Mouse (Mus musculus): ENCODE data around the gene Smarcc1. TPM values are rescaled to one million over a fixed set of nuclear protein-coding genes. Genes with fewer than 3 reads are reported as not detected.
"Not testable (repeated sequence)": the region's sequence is repeated elsewhere in the genome, so short reads cannot be mapped to it uniquely, and the experiment has no call there.

The Smarcc1 gene
- polyA plus RNA-seq, 1 experiment from 2014 or later = 190 TPM

- H3K36me3 ChIP-seq (replicated peaks; ENCODE audit: control insufficient read depth, insufficient read depth, low read depth, low read length) = no peaks in the 10 kb centered on the region
- WGBS = 64% methylated on average over 1 of the region's 1 CpGs
- no peak overlapping the region for H3K27ac ChIP-seq (replicated peaks; ENCODE audit: low read depth, low read length)
- ATAC-seq (replicated peaks; ENCODE audit: insufficient number of reproducible peaks, low FRiP score, low TSS enrichment, low read depth) = no peak
- H3K27me3 ChIP-seq (ENCODE audit: control insufficient read depth, insufficient read depth, low read length) = no peaks in the 10 kb centered on the region
- peak overlapping the region; percentile 67 for H3K4me3 ChIP-seq (ENCODE audit: low read depth, low read length)
- H3K9me3 ChIP-seq (replicated peaks; ENCODE audit: control insufficient read depth, low read length) = no peaks in the 10 kb centered on the region
- H3K4me1 ChIP-seq (ENCODE audit: control insufficient read depth, insufficient read depth, low read length) = peaks cover 3% of the 10 kb centered on the region; the same call in 1 of the 2 replicates
- peak overlapping the region; percentile 73 for H3K4me2 ChIP-seq (ENCODE audit: low read depth, low read length)
- DNase-seq (ENCODE audit: low spot score) = no peak
- peak overlapping the region; percentile 91 for H3K9ac ChIP-seq (replicated peaks; ENCODE audit: low read length)
Observed at GRCm38 (mm10) chr9:110118249-110118648, 741 bp downstream of the Smarcc1 start.

- ATAC-seq (replicated peaks; ENCODE audit: insufficient number of reproducible peaks, low FRiP score, low TSS enrichment, low read depth) (no peak), DNase-seq (ENCODE audit: low spot score) (no peak)
- Histone ChIP-seq H3K36me3 (replicated peaks; ENCODE audit: control insufficient read depth, insufficient read depth, low read depth, low read length) (no peaks in the 10 kb centered on the region), H3K4me3 (ENCODE audit: low read depth, low read length) (no peak overlapping the region), H3K4me2 (ENCODE audit: low read depth, low read length) (no peak overlapping the region), H3K9ac (replicated peaks; ENCODE audit: low read length) (no peak overlapping the region), H3K27me3 (ENCODE audit: control insufficient read depth, insufficient read depth, low read length) (no peaks in the 10 kb centered on the region), H3K27ac (replicated peaks; ENCODE audit: low read depth, low read length) (no peak overlapping the region), H3K4me1 (ENCODE audit: control insufficient read depth, insufficient read depth, low read length) (peaks cover 3% of the 10 kb centered on the region; the same call in 1 of the 2 replicates), H3K9me3 (replicated peaks; ENCODE audit: control insufficient read depth, low read length) (no peaks in the 10 kb centered on the region)
- 82% methylated on average over 4 of the region's 4 CpGs for WGBS
Observed at GRCm38 (mm10) chr9:110121424-110121823, 3.9 kb downstream of the Smarcc1 start.

DNA sequence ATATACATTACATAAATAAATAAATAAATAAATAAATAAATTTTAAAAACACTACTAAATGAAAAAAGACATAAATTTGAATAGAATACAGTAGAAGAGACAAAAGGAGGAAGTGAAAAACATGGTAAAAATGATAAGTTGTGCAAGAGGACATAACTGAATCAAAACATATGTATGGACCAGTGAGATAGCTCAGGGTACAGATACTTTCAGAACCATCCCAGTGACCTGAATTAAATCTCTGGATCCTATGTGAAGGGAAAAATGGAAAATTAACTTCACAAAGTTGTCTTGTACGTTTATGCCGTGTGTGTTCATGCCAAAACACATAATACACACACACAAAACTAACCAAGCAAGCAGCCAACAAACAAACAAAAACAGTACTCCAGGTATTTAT is 5.8 kb downstream of the Smarcc1 start:
- Histone ChIP-seq H3K9ac (replicated peaks; ENCODE audit: low read length) (no peak overlapping the region), H3K4me1 (ENCODE audit: control insufficient read depth, insufficient read depth, low read length) (peaks cover 1% of the 10 kb centered on the region; the same call in 1 of the 2 replicates), H3K9me3 (replicated peaks; ENCODE audit: control insufficient read depth, low read length) (no peaks in the 10 kb centered on the region), H3K4me2 (ENCODE audit: low read depth, low read length) (no peak overlapping the region), H3K36me3 (replicated peaks; ENCODE audit: control insufficient read depth, insufficient read depth, low read depth, low read length) (no peaks in the 10 kb centered on the region), H3K27ac (replicated peaks; ENCODE audit: low read depth, low read length) (no peak overlapping the region), H3K27me3 (ENCODE audit: control insufficient read depth, insufficient read depth, low read length) (no peaks in the 10 kb centered on the region), H3K4me3 (ENCODE audit: low read depth, low read length) (no peak overlapping the region)
- DNase-seq (ENCODE audit: low spot score) (no peak), ATAC-seq (replicated peaks; ENCODE audit: insufficient number of reproducible peaks, low FRiP score, low TSS enrichment, low read depth) (no peak)
- WGBS = 85% methylated on average over 2 of the region's 2 CpGs

GRCm38 (mm10) chr9:110124008-110124540 is 6.6 kb downstream of the Smarcc1 start:
- not testable (repeated sequence) for H3K4me1 ChIP-seq (ENCODE audit: control insufficient read depth, insufficient read depth, low read length); H3K9me3 ChIP-seq (replicated peaks; ENCODE audit: control insufficient read depth, low read length); H3K4me3 ChIP-seq (ENCODE audit: low read depth, low read length); H3K4me2 ChIP-seq (ENCODE audit: low read depth, low read length); H3K9ac ChIP-seq (replicated peaks; ENCODE audit: low read length); ATAC-seq (replicated peaks; ENCODE audit: insufficient number of reproducible peaks, low FRiP score, low TSS enrichment, low read depth); H3K36me3 ChIP-seq (replicated peaks; ENCODE audit: control insufficient read depth, insufficient read depth, low read depth, low read length); DNase-seq (ENCODE audit: low spot score); H3K27ac ChIP-seq (replicated peaks; ENCODE audit: low read depth, low read length); H3K27me3 ChIP-seq (ENCODE audit: control insufficient read depth, insufficient read depth, low read length)
- WGBS = 61% methylated on average over 2 of the region's 2 CpGs

- peak overlapping the region; percentile 62 for H3K4me2 ChIP-seq (ENCODE audit: low read depth, low read length)
- H3K9me3 ChIP-seq (replicated peaks; ENCODE audit: control insufficient read depth, low read length) = no peaks in the 10 kb centered on the region
- no peaks in the 10 kb centered on the region; the same call in none of the 2 replicates for H3K36me3 ChIP-seq (replicated peaks; ENCODE audit: control insufficient read depth, insufficient read depth, low read depth, low read length)
- 33% methylated on average over 10 of the region's 10 CpGs for WGBS
- DNase-seq (ENCODE audit: low spot score) (peak; percentile 29), ATAC-seq (replicated peaks; ENCODE audit: insufficient number of reproducible peaks, low FRiP score, low TSS enrichment, low read depth) (no peak)
- no peaks in the 10 kb centered on the region for H3K27me3 ChIP-seq (ENCODE audit: control insufficient read depth, insufficient read depth, low read length)
- H3K9ac ChIP-seq (replicated peaks; ENCODE audit: low read length) = peak overlapping the region; percentile 79
- H3K4me1 ChIP-seq (ENCODE audit: control insufficient read depth, insufficient read depth, low read length) = no peaks in the 10 kb centered on the region; the same call in 1 of the 2 replicates
- H3K27ac ChIP-seq (replicated peaks; ENCODE audit: low read depth, low read length) = peak overlapping the region; percentile 87
- H3K4me3 ChIP-seq (ENCODE audit: low read depth, low read length) = peak overlapping the region; percentile 84
Observed at GRCm38 (mm10) chr9:110130896-110131524, 13.5 kb downstream of the Smarcc1 start.

- Histone ChIP-seq H3K4me2 (ENCODE audit: low read depth, low read length) (peak overlapping the region; percentile 62), H3K36me3 (replicated peaks; ENCODE audit: control insufficient read depth, insufficient read depth, low read depth, low read length) (no peaks in the 10 kb centered on the region; the same call in none of the 2 replicates), H3K9ac (replicated peaks; ENCODE audit: low read length) (peak overlapping the region; percentile 97), H3K27me3 (ENCODE audit: control insufficient read depth, insufficient read depth, low read length) (no peaks in the 10 kb centered on the region), H3K4me3 (ENCODE audit: low read depth, low read length) (peak overlapping the region; percentile 84), H3K9me3 (replicated peaks; ENCODE audit: control insufficient read depth, low read length) (no peaks in the 10 kb centered on the region), H3K27ac (replicated peaks; ENCODE audit: low read depth, low read length) (peak overlapping the region; percentile 87), H3K4me1 (ENCODE audit: control insufficient read depth, insufficient read depth, low read length) (no peaks in the 10 kb centered on the region; the same call in 1 of the 2 replicates)
- ATAC-seq (replicated peaks; ENCODE audit: insufficient number of reproducible peaks, low FRiP score, low TSS enrichment, low read depth) = peak; percentile 96
- peak; percentile 100 for DNase-seq (ENCODE audit: low spot score)
- under 1% methylated on average over 64 of the region's 64 CpGs for WGBS
Observed at GRCm38 (mm10) chr9:110131525-110132197, 14.2 kb downstream of the Smarcc1 start.

GRCm38 (mm10) chr9:110132201-110132605 is 14.7 kb downstream of the Smarcc1 start:
- ATAC-seq (replicated peaks; ENCODE audit: insufficient number of reproducible peaks, low FRiP score, low TSS enrichment, low read depth) = peak; percentile 68; the same call in 1 of the 2 replicates
- no peaks in the 10 kb centered on the region for H3K9me3 ChIP-seq (replicated peaks; ENCODE audit: control insufficient read depth, low read length)
- DNase-seq (ENCODE audit: low spot score) = peak; percentile 63
- WGBS = 0% methylated on average over 28 of the region's 38 CpGs
- no peaks in the 10 kb centered on the region; the same call in 1 of the 2 replicates for H3K4me1 ChIP-seq (ENCODE audit: control insufficient read depth, insufficient read depth, low read length)
- H3K4me2 ChIP-seq (ENCODE audit: low read depth, low read length) = peak overlapping the region; percentile 46
- H3K27me3 ChIP-seq (ENCODE audit: control insufficient read depth, insufficient read depth, low read length) = no peaks in the 10 kb centered on the region
- H3K9ac ChIP-seq (replicated peaks; ENCODE audit: low read length) = peak overlapping the region; percentile 97
- peak overlapping the region; percentile 87 for H3K27ac ChIP-seq (replicated peaks; ENCODE audit: low read depth, low read length)
- H3K4me3 ChIP-seq (ENCODE audit: low read depth, low read length) = peak overlapping the region; percentile 84
- no peaks in the 10 kb centered on the region; the same call in none of the 2 replicates for H3K36me3 ChIP-seq (replicated peaks; ENCODE audit: control insufficient read depth, insufficient read depth, low read depth, low read length)

DNA sequence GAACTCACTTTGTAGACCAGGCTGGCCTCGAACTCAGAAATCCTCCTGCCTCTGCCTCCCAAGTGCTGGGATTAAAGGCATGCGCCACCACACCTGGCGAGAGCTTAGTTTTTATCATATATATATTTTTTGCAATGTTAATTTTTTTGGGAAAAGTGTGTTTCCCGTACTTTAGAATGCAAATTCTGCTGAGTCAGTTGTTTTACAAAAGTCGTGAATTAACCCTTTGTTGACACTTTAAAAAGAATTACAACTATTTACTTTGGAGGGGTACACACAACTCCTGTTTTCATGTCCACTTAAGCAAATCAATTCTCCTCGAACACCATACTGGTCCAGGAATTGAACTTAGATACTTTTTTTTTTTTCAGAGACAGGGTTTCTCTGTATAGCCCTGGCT is 15.4 kb downstream of the Smarcc1 start:
- DNase-seq (ENCODE audit: low spot score) (peak; percentile 15), ATAC-seq (replicated peaks; ENCODE audit: insufficient number of reproducible peaks, low FRiP score, low TSS enrichment, low read depth) (no peak)
- Histone ChIP-seq H3K9me3 (replicated peaks; ENCODE audit: control insufficient read depth, low read length) (no peaks in the 10 kb centered on the region), H3K4me1 (ENCODE audit: control insufficient read depth, insufficient read depth, low read length) (no peaks in the 10 kb centered on the region; the same call in 1 of the 2 replicates), H3K27ac (replicated peaks; ENCODE audit: low read depth, low read length) (no peak overlapping the region), H3K4me2 (ENCODE audit: low read depth, low read length) (peak overlapping the region; percentile 46), H3K9ac (replicated peaks; ENCODE audit: low read length) (peak overlapping the region; percentile 97), H3K27me3 (ENCODE audit: control insufficient read depth, insufficient read depth, low read length) (no peaks in the 10 kb centered on the region), H3K36me3 (replicated peaks; ENCODE audit: control insufficient read depth, insufficient read depth, low read depth, low read length) (no peaks in the 10 kb centered on the region; the same call in none of the 2 replicates), H3K4me3 (ENCODE audit: low read depth, low read length) (peak overlapping the region; percentile 84)
- 66% methylated on average over 6 of the region's 6 CpGs for WGBS
